ENCODE assay signal across 9 mouse cellular contexts in the genomic region with DNA sequence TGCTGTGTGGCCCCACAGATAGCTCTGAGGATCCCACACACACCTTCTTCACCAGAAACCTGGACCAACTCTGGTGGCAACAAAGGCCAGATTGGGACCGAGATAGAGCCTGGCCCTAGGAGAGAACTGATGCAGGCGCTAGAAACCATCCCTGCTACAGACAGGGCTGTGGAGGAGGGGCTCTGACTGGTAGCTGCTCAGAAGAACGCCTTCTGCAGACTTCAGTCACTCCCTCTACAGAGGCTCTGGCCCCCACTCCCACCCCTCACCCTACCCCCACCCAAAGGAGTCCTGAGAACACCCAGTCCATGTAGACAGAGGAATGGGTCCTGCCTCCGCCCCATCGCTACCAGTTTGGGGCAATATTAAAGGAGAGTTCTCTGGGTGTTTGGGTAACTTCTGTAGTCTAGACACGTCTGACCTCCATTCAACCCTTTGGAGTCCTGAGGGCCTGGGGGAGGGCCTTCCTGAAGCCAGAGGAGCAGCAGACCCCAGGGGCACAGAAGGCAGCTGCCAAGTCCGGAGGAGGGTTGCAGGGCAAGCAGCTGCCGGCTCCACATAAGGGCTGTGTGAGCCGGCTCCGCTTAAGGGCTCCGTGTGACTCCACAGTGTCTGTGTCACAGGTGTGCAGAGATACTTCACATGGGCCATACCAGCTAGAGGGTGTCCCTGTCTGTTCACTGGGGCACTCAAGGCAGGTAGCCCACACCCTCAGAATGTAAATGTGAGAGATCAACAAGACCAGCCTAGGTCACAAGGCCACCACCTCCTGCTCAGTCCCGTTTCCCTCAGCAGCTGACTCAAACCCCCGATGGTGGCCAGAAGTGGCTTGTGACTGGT. TPM values are rescaled to one million over a fixed set of nuclear protein-coding genes. Genes with fewer than 3 reads are reported as not detected.
DNase-seq lines count a peak whose midpoint lies in the region; ATAC-seq lines count a peak whose summit lies in the region.
"Had no signal": no experiment of that assay in that cellular context is flagged by ENCODE, and none has a peak within 500 bp of the region (broad histone marks: within the 10 kb centered on the region; RNA-seq: fewer than 3 reads in every experiment).

No protein-coding gene starts in this region.

- WGBS in embryonic facial prominence, embryonic 12.5 days = 27% methylated on average over 13 of the region's 13 CpGs
- 36% methylated on average over 13 of the region's 13 CpGs for WGBS in hindbrain, embryonic 10.5 days
- 30% methylated on average over 13 of the region's 13 CpGs for WGBS in midbrain, embryonic 16.5 days

- H3K27me3 ChIP-seq in embryonic facial prominence, embryonic 12.5 days = no peaks in the 10 kb centered on the region
- H3K27me3 ChIP-seq in hindbrain, embryonic 10.5 days (ENCODE audit: insufficient read depth, poor library complexity, severe bottlenecking) = no peaks in the 10 kb centered on the region
- no peaks in the 10 kb centered on the region for H3K27me3 ChIP-seq in midbrain, embryonic 16.5 days (ENCODE audit: control insufficient read depth, insufficient read depth, low read depth, low read length)

- 0 out of 2 replicates have a peak, but pooled peaks cover 7% of the 10 kb centered on the region for H3K36me3 ChIP-seq in embryonic facial prominence, embryonic 12.5 days
- H3K36me3 ChIP-seq in hindbrain, embryonic 10.5 days = peaks cover 14% of the 10 kb centered on the region
- H3K36me3 ChIP-seq in midbrain, embryonic 16.5 days (ENCODE audit: control insufficient read depth, insufficient read depth, low read length) = no peaks in the 10 kb centered on the region; the same call in 1 of the 2 replicates

- peak overlapping the region; percentile 18; the same call in 1 of the 2 replicates for H3K27ac ChIP-seq in embryonic facial prominence, embryonic 12.5 days
- peak overlapping the region; percentile 80 for H3K27ac ChIP-seq in hindbrain, embryonic 10.5 days
- H3K27ac ChIP-seq in midbrain, embryonic 16.5 days (ENCODE audit: low read length) = no peak overlapping the region

- DNase-seq in kidney, postnatal 4 days = peak; percentile 41 to 63
- DNase-seq in kidney, postnatal 25 days = no peak
- peak; percentile 56 for DNase-seq in hindbrain, embryonic 10.5 days (ENCODE audit: low spot score)
- no peak for DNase-seq in gastrocnemius, postnatal 25 days
- DNase-seq: gastrocnemius, postnatal 10 days; kidney, postnatal 36 days had no signal

- no peaks in the 10 kb centered on the region for H3K9me3 ChIP-seq in embryonic facial prominence, embryonic 12.5 days
- H3K9me3 ChIP-seq in hindbrain, embryonic 10.5 days = no peaks in the 10 kb centered on the region
- no peaks in the 10 kb centered on the region for H3K9me3 ChIP-seq in midbrain, embryonic 16.5 days (replicated peaks; ENCODE audit: control insufficient read depth, low read length, poor library complexity, severe bottlenecking)

- H3K4me1 ChIP-seq in embryonic facial prominence, embryonic 12.5 days = peaks cover 47% of the 10 kb centered on the region
- peaks cover 69% of the 10 kb centered on the region for H3K4me1 ChIP-seq in hindbrain, embryonic 10.5 days (replicated peaks)
- peaks cover 4% of the 10 kb centered on the region; the same call in 1 of the 2 replicates for H3K4me1 ChIP-seq in midbrain, embryonic 16.5 days (ENCODE audit: control insufficient read depth, insufficient read depth, low read length)

- no peak for ATAC-seq in embryonic facial prominence, embryonic 12.5 days (ENCODE audit: insufficient number of reproducible peaks, insufficient read depth, low FRiP score, low TSS enrichment)
- ATAC-seq in midbrain, embryonic 16.5 days = 0 out of 2 replicates have a peak, but pooled peaks have one; percentile 41
- no peak for ATAC-seq in megakaryocyte progenitor cell, adult 5-6 weeks (replicated peaks; ENCODE audit: poor library complexity)

- 0 out of 2 replicates have a peak overlapping the region, but pooled peaks have one; percentile 8 for H3K9ac ChIP-seq in embryonic facial prominence, embryonic 12.5 days
- H3K9ac ChIP-seq in midbrain, embryonic 16.5 days (ENCODE audit: low read depth, low read length) = no peak overlapping the region; the same call in 1 of the 2 replicates

- H3K4me3 ChIP-seq in embryonic facial prominence, embryonic 12.5 days = no peak overlapping the region
- H3K4me3 ChIP-seq in hindbrain, embryonic 10.5 days = peak overlapping the region; percentile 14
- H3K4me3 ChIP-seq in midbrain, embryonic 16.5 days (ENCODE audit: low read depth, low read length) = no peak overlapping the region

- H3K4me2 ChIP-seq in embryonic facial prominence, embryonic 12.5 days (replicated peaks) = no peak overlapping the region
- H3K4me2 ChIP-seq in midbrain, embryonic 16.5 days (ENCODE audit: low read length) = no peak overlapping the region

RNA-seq across cellular contexts. Expression of a gene that starts 51.8 kb away (rescaled TPM):
- 3,148 and 3,183 TPM in 2 replicates for polyA plus RNA-seq in embryonic facial prominence, embryonic 12.5 days (2016; fragmentation: Nextera tagmentation; extraction: Ambion mirVana)
- polyA plus RNA-seq in hindbrain, embryonic 10.5 days (2016; fragmentation: Nextera tagmentation; extraction: Ambion mirVana) = 3,119 and 3,536 TPM in 2 replicates
- 4,277 and 4,299 TPM in 2 replicates for polyA plus RNA-seq in midbrain, embryonic 16.5 days (2015; fragmentation: Nextera tagmentation; extraction: Ambion mirVana)
- total RNA-seq in gastrocnemius, postnatal 25 days (2021) = 100 to 1,000 TPM; 236 to 249 TPM
- 1,607 and 1,783 TPM in 2 replicates for total RNA-seq in megakaryocyte progenitor cell, adult 5-6 weeks (2015)
- total RNA-seq in megakaryocyte progenitor cell, adult 5-6 weeks (2017) = 724 and 844 TPM in 2 replicates

Comparison
In these comparisons a context has a peak if more than half of its experiments do, and no peak if none do; other contexts are left out.
1. DNase-seq: peak in kidney, postnatal 4 days (2 of 2) and hindbrain, embryonic 10.5 days (single experiment); none in kidney, postnatal 25 days (0 of 2) and gastrocnemius, postnatal 25 days (single experiment).